Mouse (Mus musculus): ENCODE measurements around the gene Map4k1. TPM values are rescaled to one million over a fixed set of nuclear protein-coding genes. Genes with fewer than 3 reads are reported as not detected.

Gene Map4k1
- polyA plus RNA-seq, 1 experiment from 2014 or later = 10.0 TPM

Small RNA genes lying within 50 kb of the gene (microRNA-seq; reads per million reads assigned to microRNA genes)
- not detected for gene Gm44408

Other genes with a start within 250 kb of the Map4k1 start
- 105 and 111 TPM in 2 replicates for gene Mrps12, start 240.2 kb upstream of the Map4k1 start, polyA plus RNA-seq (2015; fragmentation: Nextera tagmentation; extraction: Ambion mirVana)
- gene Sars2, start 240.1 kb upstream of the Map4k1 start, polyA plus RNA-seq (2015; fragmentation: Nextera tagmentation; extraction: Ambion mirVana) = 16.9 and 17.2 TPM in 2 replicates
- not detected in 2 replicates for gene Ccer2, start 225.9 kb upstream of the Map4k1 start, polyA plus RNA-seq (2015; fragmentation: Nextera tagmentation; extraction: Ambion mirVana)
- 107 and 122 TPM in 2 replicates for gene Sirt2, start 215.3 kb upstream of the Map4k1 start, polyA plus RNA-seq (2015; fragmentation: Nextera tagmentation; extraction: Ambion mirVana)
- gene Nfkbib, start 214.5 kb upstream of the Map4k1 start, polyA plus RNA-seq (2015; fragmentation: Nextera tagmentation; extraction: Ambion mirVana) = 58.8 and 62.1 TPM in 2 replicates
- gene Rinl, start 193.1 kb upstream of the Map4k1 start, polyA plus RNA-seq (2015; fragmentation: Nextera tagmentation; extraction: Ambion mirVana) = 1.2 and 1.3 TPM in 2 replicates
- 185 and 203 TPM in 2 replicates for gene Hnrnpl, start 173.5 kb upstream of the Map4k1 start, polyA plus RNA-seq (2015; fragmentation: Nextera tagmentation; extraction: Ambion mirVana)
- gene Ech1, start 156.8 kb upstream of the Map4k1 start, polyA plus RNA-seq (2015; fragmentation: Nextera tagmentation; extraction: Ambion mirVana) = 87.1 and 97.7 TPM in 2 replicates
- gene Lgals4, start 148.2 kb upstream of the Map4k1 start, polyA plus RNA-seq (2015; fragmentation: Nextera tagmentation; extraction: Ambion mirVana) = 5.2 and 5.7 TPM in 2 replicates
- gene Lgals7, start 118.2 kb upstream of the Map4k1 start, polyA plus RNA-seq (2015; fragmentation: Nextera tagmentation; extraction: Ambion mirVana) = 1.7 and 2.9 TPM in 2 replicates
- 0.27 and 0.81 TPM in 2 replicates for gene Capn12, start 100.6 kb upstream of the Map4k1 start, polyA plus RNA-seq (2015; fragmentation: Nextera tagmentation; extraction: Ambion mirVana)
- gene Actn4, start 19.7 kb upstream of the Map4k1 start, polyA plus RNA-seq (2015; fragmentation: Nextera tagmentation; extraction: Ambion mirVana) = 150 and 155 TPM in 2 replicates
- gene Eif3k, start 186 bp upstream of the Map4k1 start, polyA plus RNA-seq (2015; fragmentation: Nextera tagmentation; extraction: Ambion mirVana) = 296 and 297 TPM in 2 replicates
- 16.1 and 19.7 TPM in 2 replicates for gene Ryr1, start 143.1 kb downstream of the Map4k1 start, polyA plus RNA-seq (2015; fragmentation: Nextera tagmentation; extraction: Ambion mirVana)
- gene Rasgrp4, start 152.8 kb downstream of the Map4k1 start, polyA plus RNA-seq (2015; fragmentation: Nextera tagmentation; extraction: Ambion mirVana) = 0.57 and 1.0 TPM in 2 replicates
- gene Fam98c, start 174.2 kb downstream of the Map4k1 start, polyA plus RNA-seq (2015; fragmentation: Nextera tagmentation; extraction: Ambion mirVana) = 19.8 and 21.9 TPM in 2 replicates
- 0.51 and 0.75 TPM in 2 replicates for gene Ggn, start 188.2 kb downstream of the Map4k1 start, polyA plus RNA-seq (2015; fragmentation: Nextera tagmentation; extraction: Ambion mirVana)
- 6.0 and 7.5 TPM in 2 replicates for gene Spred3, start 188.4 kb downstream of the Map4k1 start, polyA plus RNA-seq (2015; fragmentation: Nextera tagmentation; extraction: Ambion mirVana)
- 267 and 277 TPM in 2 replicates for gene Psmd8, start 198.7 kb downstream of the Map4k1 start, polyA plus RNA-seq (2015; fragmentation: Nextera tagmentation; extraction: Ambion mirVana)
- 1.3 and 2.5 TPM in 2 replicates for gene Catsperg1, start 232.0 kb downstream of the Map4k1 start, polyA plus RNA-seq (2015; fragmentation: Nextera tagmentation; extraction: Ambion mirVana)